Mouse (Mus musculus): Measurements from ENCODE around the gene Napepld. TPM values are rescaled to one million over a fixed set of nuclear protein-coding genes. Genes with fewer than 3 reads are reported as not detected.
A peak's percentile ranks its signal among the peaks of the same experiment; 100 is the strongest.

Napepld gene
- 2.8 and 3.2 TPM in 2 replicates for polyA plus RNA-seq (2016; fragmentation: Nextera tagmentation; extraction: Ambion mirVana)

DNA sequence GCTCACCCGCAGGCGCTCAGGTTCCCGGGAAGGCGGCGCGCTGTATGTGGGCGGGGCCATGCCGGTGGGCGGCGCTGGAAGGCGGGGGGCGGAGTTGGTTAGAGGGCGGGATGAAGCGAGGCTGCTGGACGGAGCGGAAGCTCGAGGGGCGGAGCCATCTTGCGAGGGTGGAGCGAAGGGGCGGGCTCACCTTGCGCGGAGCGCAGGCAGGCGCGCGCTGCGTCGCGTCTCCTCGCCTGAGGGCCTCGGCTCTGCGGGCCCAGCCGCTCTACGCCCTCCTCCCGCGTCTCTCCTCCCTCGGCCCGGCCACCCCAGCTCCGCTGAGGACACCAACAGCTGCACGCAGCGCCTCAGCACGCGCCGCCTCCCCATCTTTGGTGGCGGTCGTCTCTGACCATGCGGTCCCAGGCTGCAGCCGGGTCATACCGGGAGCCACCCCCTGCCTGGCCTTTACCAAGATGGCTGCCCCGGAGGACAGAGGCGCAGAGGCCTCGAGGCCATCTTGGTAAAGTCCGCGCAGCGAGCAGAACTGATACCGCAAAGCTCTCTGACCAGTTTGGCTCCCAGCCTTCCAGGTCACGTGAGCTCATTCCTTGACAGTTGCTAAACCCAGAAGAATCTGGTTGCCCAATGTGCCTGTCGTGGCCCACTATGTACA is at the start of gene Napepld:
Napepld (minus strand) TSS at position 46 of the 658 bp plus-strand sequence.
- ATAC-seq (ENCODE audit: insufficient number of reproducible peaks, insufficient read depth, low FRiP score, low TSS enrichment, low read depth), result peak; percentile 98
- no peaks in the 10 kb centered on the region for H3K9me3 ChIP-seq
- WGBS, result under 1% methylated on average over 57 of the region's 59 CpGs

DNA sequence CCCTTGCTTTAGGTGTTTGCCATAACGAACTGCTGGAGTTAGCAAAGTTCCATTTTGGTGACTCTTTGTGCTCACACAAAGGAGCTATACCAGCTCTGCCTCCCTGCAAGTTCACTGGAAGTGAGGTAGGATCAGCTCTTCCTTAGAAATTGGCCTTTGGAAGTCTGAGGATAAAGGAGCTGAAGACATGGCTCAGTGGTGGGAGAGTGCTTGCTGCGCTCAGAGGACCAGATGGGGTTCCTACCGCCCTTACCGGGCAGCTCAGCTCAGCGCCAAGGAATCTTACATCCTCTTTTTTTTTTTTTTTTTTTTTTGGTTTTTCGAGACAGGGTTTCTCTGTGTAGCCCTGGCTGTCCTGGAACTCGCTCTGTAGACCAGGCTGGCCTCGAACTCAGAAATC is 44.8 kb upstream of the Napepld start:
- Histone ChIP-seq H3K4me3 (replicated peaks) (no peak overlapping the region), H3K4me2 (no peak overlapping the region), H3K27ac (no peak overlapping the region), H3K36me3 (peaks cover 99% of the 10 kb centered on the region), H3K9ac (replicated peaks) (no peak overlapping the region), H3K27me3 (no peaks in the 10 kb centered on the region), H3K9me3 (no peaks in the 10 kb centered on the region), H3K4me1 (replicated peaks) (no peaks in the 10 kb centered on the region)
- WGBS, result 96% methylated on average over 8 of the region's 8 CpGs
- no peak for ATAC-seq (ENCODE audit: insufficient number of reproducible peaks, insufficient read depth, low FRiP score, low TSS enrichment, low read depth)

More for the DNA sequence above, at the start of gene Napepld:
- no peaks in the 10 kb centered on the region for H3K36me3 ChIP-seq
- peak within 1 kb of the TSS; percentile 67 for H3K4me3 ChIP-seq (replicated peaks)
- peak within 1 kb of the TSS; percentile 83 for H3K9ac ChIP-seq (replicated peaks)
- H3K4me2 ChIP-seq, result peak within 1 kb of the TSS; percentile 73
- no peaks in the 10 kb centered on the region for H3K27me3 ChIP-seq
- no peaks in the 10 kb centered on the region for H3K4me1 ChIP-seq (replicated peaks)
- peak within 1 kb of the TSS; percentile 94 for H3K27ac ChIP-seq

DNA sequence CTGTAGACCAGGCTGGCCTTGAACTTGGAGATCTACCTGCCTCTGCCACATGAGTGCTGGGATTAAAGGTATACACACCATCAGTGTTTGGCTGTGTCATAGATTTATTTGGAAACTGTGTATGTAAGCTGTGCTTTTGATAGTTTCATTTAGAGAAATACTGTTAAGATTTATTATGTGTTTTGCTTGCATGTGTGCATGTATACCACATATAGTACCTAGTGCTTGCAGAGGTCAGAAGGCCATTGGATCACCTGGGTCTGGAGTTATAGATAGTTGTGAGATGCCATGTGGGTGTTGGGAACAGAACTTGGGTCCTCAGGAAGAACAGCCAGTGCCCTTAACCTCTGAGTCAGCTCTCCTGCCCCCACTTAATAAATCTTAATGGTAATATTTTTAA is 43.5 kb upstream of the Napepld start:
- ATAC-seq (ENCODE audit: insufficient number of reproducible peaks, insufficient read depth, low FRiP score, low TSS enrichment, low read depth), result no peak
- H3K4me3 ChIP-seq (replicated peaks), result no peak overlapping the region
- H3K9me3 ChIP-seq, result no peaks in the 10 kb centered on the region
- H3K4me2 ChIP-seq, result no peak overlapping the region
- no peak overlapping the region for H3K9ac ChIP-seq (replicated peaks)
- no peaks in the 10 kb centered on the region for H3K4me1 ChIP-seq (replicated peaks)
- H3K36me3 ChIP-seq, result peaks cover 96% of the 10 kb centered on the region
- no peak overlapping the region for H3K27ac ChIP-seq
- H3K27me3 ChIP-seq, result no peaks in the 10 kb centered on the region

DNA sequence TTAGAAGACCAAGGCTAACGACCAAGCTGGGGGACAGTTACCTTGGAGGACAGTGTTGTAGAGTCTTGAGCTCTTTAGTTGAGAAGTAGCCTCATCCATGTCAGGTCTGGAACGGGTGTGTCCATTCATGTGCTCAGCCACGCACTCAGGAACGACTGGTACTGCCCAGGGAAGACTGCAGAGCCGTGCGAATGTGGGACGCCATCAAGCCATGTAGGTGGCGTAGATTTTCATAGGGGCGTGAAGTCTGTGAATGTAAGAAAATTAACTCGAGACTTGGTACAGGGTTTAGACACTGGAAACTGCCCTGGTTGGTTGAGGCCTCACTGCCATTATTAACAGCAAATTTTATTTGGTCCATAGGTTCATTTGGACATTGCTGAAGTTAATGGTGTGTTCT is 42.4 kb upstream of the Napepld start:
- no peaks in the 10 kb centered on the region for H3K4me1 ChIP-seq (replicated peaks)
- peaks cover 96% of the 10 kb centered on the region for H3K36me3 ChIP-seq
- no peaks in the 10 kb centered on the region for H3K9me3 ChIP-seq
- no peaks in the 10 kb centered on the region for H3K27me3 ChIP-seq
- ATAC-seq (ENCODE audit: insufficient number of reproducible peaks, insufficient read depth, low FRiP score, low TSS enrichment, low read depth), result no peak
- no peak overlapping the region for H3K9ac ChIP-seq (replicated peaks)
- no peak overlapping the region for H3K4me3 ChIP-seq (replicated peaks)
- H3K4me2 ChIP-seq, result no peak overlapping the region
- WGBS, result 92% methylated on average over 10 of the region's 10 CpGs
- H3K27ac ChIP-seq, result no peak overlapping the region

DNA sequence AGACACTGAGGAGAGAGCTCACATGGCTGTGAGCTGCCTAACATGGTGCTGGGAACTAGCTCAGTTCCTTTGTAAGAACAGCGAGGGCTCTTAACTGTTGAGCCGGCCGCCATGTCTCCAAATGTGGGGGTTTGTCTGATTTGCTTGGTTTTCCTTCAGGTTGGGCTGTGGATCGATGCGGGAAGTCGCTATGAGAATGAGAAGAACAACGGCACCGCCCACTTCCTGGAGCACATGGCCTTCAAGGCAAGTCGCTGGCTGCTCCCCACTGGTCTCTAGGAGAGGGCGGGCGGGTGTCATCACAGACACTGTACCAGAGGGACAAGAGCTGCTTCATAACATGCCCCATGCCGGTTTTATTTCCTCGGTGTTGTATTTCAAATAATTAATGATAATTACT is 38.7 kb upstream of the Napepld start:
- H3K36me3 ChIP-seq, result peaks cover 61% of the 10 kb centered on the region
- H3K4me1 ChIP-seq (replicated peaks), result peaks cover 8% of the 10 kb centered on the region
- no peak for ATAC-seq (ENCODE audit: insufficient number of reproducible peaks, insufficient read depth, low FRiP score, low TSS enrichment, low read depth)

DNA sequence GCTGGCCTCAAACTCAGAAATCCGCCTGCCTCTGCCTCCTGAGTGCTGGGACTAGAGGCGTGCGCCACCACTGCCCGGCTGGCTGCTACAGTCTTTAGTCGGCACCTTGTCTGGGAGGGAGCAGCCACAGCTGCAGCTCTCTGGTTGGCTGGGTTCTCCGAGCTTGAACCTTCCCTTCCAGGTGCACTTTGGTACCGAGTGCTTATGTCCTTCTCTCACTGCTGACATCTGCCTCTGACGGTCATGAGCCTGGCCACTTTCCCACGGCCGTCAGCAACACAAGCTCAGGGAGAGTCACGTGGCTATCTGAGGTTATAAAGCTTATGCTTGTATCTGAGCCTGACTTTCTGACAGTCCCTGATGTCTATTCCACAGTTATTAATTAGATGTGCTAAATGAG is 37.9 kb upstream of the Napepld start:
- no peaks in the 10 kb centered on the region for H3K9me3 ChIP-seq
- H3K36me3 ChIP-seq, result peaks cover 54% of the 10 kb centered on the region
- no peak overlapping the region for H3K9ac ChIP-seq (replicated peaks)
- H3K27ac ChIP-seq, result no peak overlapping the region
- WGBS, result 90% methylated on average over 11 of the region's 11 CpGs
- H3K27me3 ChIP-seq, result no peaks in the 10 kb centered on the region
- peaks cover 8% of the 10 kb centered on the region for H3K4me1 ChIP-seq (replicated peaks)
- H3K4me3 ChIP-seq (replicated peaks), result no peak overlapping the region
- no peak for ATAC-seq (ENCODE audit: insufficient number of reproducible peaks, insufficient read depth, low FRiP score, low TSS enrichment, low read depth)
- no peak overlapping the region for H3K4me2 ChIP-seq

More for the DNA sequence above, 38.7 kb upstream of the Napepld start:
- no peaks in the 10 kb centered on the region for H3K27me3 ChIP-seq
- H3K4me2 ChIP-seq, result no peak overlapping the region
- H3K27ac ChIP-seq, result no peak overlapping the region
- no peaks in the 10 kb centered on the region for H3K9me3 ChIP-seq
- no peak overlapping the region for H3K4me3 ChIP-seq (replicated peaks)
- WGBS, result 88% methylated on average over 13 of the region's 13 CpGs
- no peak overlapping the region for H3K9ac ChIP-seq (replicated peaks)

DNA sequence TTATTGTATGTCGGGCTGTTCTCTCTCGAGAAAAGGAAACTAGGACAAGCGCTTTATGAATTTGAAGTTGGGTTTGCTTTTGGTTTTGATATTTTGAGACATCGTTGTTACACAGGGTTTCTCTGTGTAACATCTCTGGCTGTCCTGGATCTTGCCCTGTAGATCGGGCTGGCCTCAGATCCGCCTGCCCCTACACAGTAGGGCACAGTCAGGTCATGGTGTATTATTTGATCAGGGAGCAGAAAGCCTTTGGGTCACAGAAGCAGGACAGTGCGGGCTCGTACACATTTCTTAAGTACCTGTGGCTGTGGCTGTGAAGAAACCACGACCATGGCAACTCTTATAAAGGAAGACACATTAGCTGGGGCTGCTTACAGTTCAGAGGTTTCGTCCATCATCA is 36.4 kb upstream of the Napepld start:
- no peak overlapping the region for H3K27ac ChIP-seq

DNA sequence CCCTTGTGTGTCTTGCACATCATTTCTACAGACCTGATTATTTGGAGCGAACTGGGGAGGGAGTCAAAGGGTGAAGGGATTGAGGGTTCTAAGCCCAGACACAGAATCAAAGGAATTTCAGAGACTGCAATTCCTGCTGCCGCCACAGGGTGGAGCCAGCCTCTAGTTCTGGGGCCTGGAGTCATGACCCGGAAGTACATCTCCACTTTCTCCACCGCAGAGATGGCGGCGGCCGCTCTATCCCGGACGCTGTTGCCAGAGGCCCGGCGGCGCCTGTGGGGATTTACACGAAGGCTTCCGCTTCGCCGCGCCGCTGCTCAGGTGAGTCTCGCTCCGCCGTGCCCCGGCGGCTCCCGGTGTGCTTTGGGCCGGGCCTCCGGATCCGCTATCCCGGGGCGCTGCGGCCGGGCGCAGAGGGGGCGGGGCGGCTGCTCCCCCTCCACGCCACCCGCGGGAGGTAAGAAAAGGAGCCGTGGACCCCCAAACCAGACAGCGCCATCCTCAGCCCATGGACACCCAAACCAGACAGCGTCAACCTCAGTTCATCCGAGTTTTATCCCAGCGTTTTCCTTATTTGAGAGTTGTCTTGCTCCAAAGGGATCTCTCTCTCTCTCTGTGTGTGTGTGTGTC is 35.9 kb upstream of the Napepld start, which contains the start of gene Pmpcb:
Pmpcb (plus strand) TSS at position 186 of the 630 bp plus-strand sequence.
- peak; percentile 86 for ATAC-seq (ENCODE audit: insufficient number of reproducible peaks, insufficient read depth, low FRiP score, low TSS enrichment, low read depth)
- WGBS, result under 1% methylated on average over 41 of the region's 42 CpGs
- Histone ChIP-seq H3K27me3 (no peaks in the 10 kb centered on the region), H3K4me3 (replicated peaks) (peak within 1 kb of the TSS; percentile 82), H3K27ac (peak within 1 kb of the TSS; percentile 87), H3K4me2 (peak within 1 kb of the TSS; percentile 82), H3K36me3 (peaks cover 33% of the 10 kb centered on the region), H3K4me1 (replicated peaks) (peaks cover 12% of the 10 kb centered on the region), H3K9ac (replicated peaks) (peak within 1 kb of the TSS; percentile 83), H3K9me3 (no peaks in the 10 kb centered on the region)

More for the DNA sequence above, 36.4 kb upstream of the Napepld start:
- H3K9ac ChIP-seq (replicated peaks), result peak overlapping the region; percentile 83
- H3K27me3 ChIP-seq, result no peaks in the 10 kb centered on the region
- peak overlapping the region; percentile 82 for H3K4me3 ChIP-seq (replicated peaks)
- 25% methylated on average over 10 of the region's 10 CpGs for WGBS
- no peak for ATAC-seq (ENCODE audit: insufficient number of reproducible peaks, insufficient read depth, low FRiP score, low TSS enrichment, low read depth)
- H3K4me2 ChIP-seq, result peak overlapping the region; percentile 82
- H3K36me3 ChIP-seq, result peaks cover 39% of the 10 kb centered on the region
- H3K4me1 ChIP-seq (replicated peaks), result peaks cover 12% of the 10 kb centered on the region
- H3K9me3 ChIP-seq, result no peaks in the 10 kb centered on the region

DNA sequence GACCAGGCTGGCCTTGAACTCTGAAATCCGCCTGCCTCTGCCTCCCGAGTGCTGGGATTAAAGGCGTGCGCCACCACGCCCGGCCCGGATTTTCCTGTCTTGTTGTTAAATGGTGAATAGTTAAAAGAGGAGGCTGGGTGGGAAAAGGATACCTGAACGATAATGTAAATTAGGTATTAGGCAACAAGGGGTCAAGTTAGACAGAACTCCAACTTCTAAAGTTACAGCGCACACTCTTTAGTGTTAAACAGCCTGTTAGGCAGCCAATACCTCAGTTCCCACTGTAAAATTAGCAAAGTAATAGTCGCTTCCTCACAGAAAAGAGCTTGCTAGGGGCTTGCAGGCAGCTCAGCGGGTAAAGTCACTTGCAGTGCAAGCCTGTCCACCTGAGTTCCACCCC is 34.9 kb upstream of the Napepld start:
- no peak overlapping the region for H3K27ac ChIP-seq
- no peak overlapping the region for H3K9ac ChIP-seq (replicated peaks)
- 89% methylated on average over 11 of the region's 11 CpGs for WGBS
- peaks cover 12% of the 10 kb centered on the region for H3K4me1 ChIP-seq (replicated peaks)
- H3K4me2 ChIP-seq, result no peak overlapping the region
- ATAC-seq (ENCODE audit: insufficient number of reproducible peaks, insufficient read depth, low FRiP score, low TSS enrichment, low read depth), result no peak
- no peaks in the 10 kb centered on the region for H3K27me3 ChIP-seq
- H3K36me3 ChIP-seq, result peaks cover 23% of the 10 kb centered on the region
- no peaks in the 10 kb centered on the region for H3K9me3 ChIP-seq
- no peak overlapping the region for H3K4me3 ChIP-seq (replicated peaks)

DNA sequence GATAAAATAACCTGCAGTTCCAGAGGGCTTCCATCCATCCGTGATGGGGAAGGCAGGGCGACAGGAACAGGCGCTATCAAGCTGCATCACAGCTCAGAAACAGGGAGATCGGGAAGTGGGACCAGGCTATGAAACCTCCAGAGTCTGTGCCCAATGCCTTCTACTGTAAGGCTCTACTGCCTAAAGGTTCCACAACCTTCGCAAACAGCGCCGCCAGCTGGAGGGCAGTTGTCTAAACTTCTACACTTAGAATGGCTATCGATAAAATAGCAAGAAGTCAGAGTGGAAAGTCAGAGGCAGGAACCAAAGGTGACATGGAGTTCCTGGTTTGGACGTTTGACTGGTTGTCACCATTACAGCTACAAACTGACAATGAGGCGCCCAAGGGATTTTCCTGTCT is 34.4 kb upstream of the Napepld start:
- Histone ChIP-seq H3K27me3 (no peaks in the 10 kb centered on the region), H3K4me3 (replicated peaks) (peak overlapping the region; percentile 13), H3K9ac (replicated peaks) (no peak overlapping the region), H3K4me1 (replicated peaks) (peaks cover 12% of the 10 kb centered on the region), H3K27ac (no peak overlapping the region), H3K36me3 (peaks cover 21% of the 10 kb centered on the region), H3K4me2 (peak overlapping the region; percentile 30; the same call in 1 of the 2 replicates), H3K9me3 (no peaks in the 10 kb centered on the region)
- 29% methylated on average over 10 of the region's 10 CpGs for WGBS
- no peak for ATAC-seq (ENCODE audit: insufficient number of reproducible peaks, insufficient read depth, low FRiP score, low TSS enrichment, low read depth)

DNA sequence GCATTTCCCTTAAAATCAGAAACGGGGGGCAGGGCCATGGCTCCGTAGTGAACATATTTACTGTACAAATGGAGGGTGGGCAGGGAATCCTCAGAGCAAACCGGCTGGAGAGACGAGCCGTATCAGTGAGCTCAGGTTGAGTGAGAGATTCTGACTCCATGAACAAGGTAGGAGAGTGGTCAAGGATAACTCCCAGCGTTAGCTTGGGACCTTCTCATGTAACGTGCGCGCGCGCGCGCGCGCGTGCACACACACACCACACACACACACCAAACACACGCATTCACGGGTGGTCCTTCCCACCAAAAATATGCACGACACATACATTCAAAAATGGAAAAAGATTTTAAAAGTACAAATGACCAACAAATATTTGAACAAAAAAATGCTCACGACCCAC is 33.9 kb upstream of the Napepld start:
- Histone ChIP-seq H3K27me3 (no peaks in the 10 kb centered on the region), H3K36me3 (peaks cover 17% of the 10 kb centered on the region), H3K4me2 (no peak overlapping the region), H3K4me1 (replicated peaks) (peaks cover 12% of the 10 kb centered on the region), H3K27ac (no peak overlapping the region), H3K4me3 (replicated peaks) (peak overlapping the region; percentile 13; the same call in 1 of the 2 replicates), H3K9ac (replicated peaks) (no peak overlapping the region), H3K9me3 (no peaks in the 10 kb centered on the region)
- ATAC-seq (ENCODE audit: insufficient number of reproducible peaks, insufficient read depth, low FRiP score, low TSS enrichment, low read depth), result no peak
- 84% methylated on average over 20 of the region's 20 CpGs for WGBS

Measured in limb, embryonic 12.5 days (tissue).